In the genomic region with DNA sequence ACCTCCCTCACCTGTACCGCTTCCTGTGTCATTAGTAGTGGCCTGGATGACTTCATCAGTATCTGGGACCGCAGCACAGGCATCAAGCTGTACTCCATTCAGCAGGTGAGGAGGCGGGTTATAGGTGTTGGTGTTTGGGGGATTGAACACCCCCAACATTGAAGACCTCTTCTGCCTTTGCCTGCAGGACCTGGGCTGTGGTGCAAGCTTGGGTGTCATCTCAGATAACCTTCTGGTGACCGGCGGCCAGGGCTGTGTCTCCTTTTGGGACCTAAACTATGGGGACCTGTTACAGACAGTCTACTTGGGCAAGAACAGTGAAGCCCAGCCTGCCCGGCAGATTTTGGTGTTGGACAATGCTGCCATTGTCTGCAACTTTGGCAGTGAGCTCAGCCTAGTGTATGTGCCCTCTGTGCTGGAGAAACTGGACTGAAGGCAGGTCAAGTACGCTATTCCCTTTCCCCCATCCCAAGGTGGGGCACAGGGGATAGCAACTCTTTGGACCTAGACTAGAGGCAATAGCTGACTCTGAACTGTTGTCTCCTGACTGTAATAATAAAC, we compare ENCODE assay signal across 22 mouse cellular contexts. TPM values are rescaled to one million over a fixed set of nuclear protein-coding genes. Genes with fewer than 3 reads are reported as not detected.
"Had no signal": no experiment of that assay in that cellular context is flagged by ENCODE, and none has a peak within 500 bp of the region (broad histone marks: within the 10 kb centered on the region; RNA-seq: fewer than 3 reads in every experiment).

No protein-coding gene starts in this region.

- ATAC-seq: liver, postnatal 0 days; lung, postnatal 0 days; midbrain, embryonic 15.5 days had no signal

- H3K4me2 ChIP-seq: lung, embryonic 14.5 days; midbrain, embryonic 12.5 days; midbrain, embryonic 15.5 days; neural tube, embryonic 13.5 days; stomach, embryonic 15.5 days had no signal

- H3K4me3 ChIP-seq: left cerebral cortex, adult 2 months; midbrain, embryonic 12.5 days; midbrain, embryonic 15.5 days; neural tube, embryonic 13.5 days; stomach, embryonic 15.5 days had no signal

- H3K9ac ChIP-seq: liver, embryonic 14.5 days; liver, postnatal 0 days; lung, embryonic 14.5 days; midbrain, embryonic 12.5 days; midbrain, embryonic 15.5 days; neural tube, embryonic 13.5 days; stomach, embryonic 15.5 days had no signal

- DNase-seq: kidney, adult 18-20 months; kidney, adult 9 months; kidney, postnatal 14 days; kidney, postnatal 4 days; layer of hippocampus, postnatal 36 days; liver, postnatal 0 days; lung, embryonic 14.5 days; retina, postnatal 1 day; right cerebral cortex, postnatal 25 days; spleen, adult 18-20 months; thymus, postnatal 25 days had no signal

- H3K27me3 ChIP-seq: midbrain, embryonic 12.5 days; midbrain, embryonic 15.5 days; neural tube, embryonic 13.5 days; stomach, embryonic 15.5 days had no signal

- H3K27ac ChIP-seq: left cerebral cortex, adult 2 months; liver, embryonic 14.5 days; macrophage; midbrain, embryonic 12.5 days; midbrain, embryonic 15.5 days; neural tube, embryonic 13.5 days; stomach, embryonic 15.5 days had no signal

- H3K4me1 ChIP-seq: midbrain, embryonic 12.5 days; midbrain, embryonic 15.5 days; neural tube, embryonic 13.5 days; stomach, embryonic 15.5 days had no signal

- H3K9me3 ChIP-seq: midbrain, embryonic 12.5 days; midbrain, embryonic 15.5 days; neural tube, embryonic 13.5 days; stomach, embryonic 15.5 days had no signal

RNA-seq across cellular contexts. Expression of gene Ngp, which starts 35.1 kb away (rescaled TPM):
- total RNA-seq: layer of hippocampus, adult 18-20 months; layer of hippocampus, postnatal 36 days; left cerebral cortex, postnatal 10 days; liver, adult 2 months had no signal
